Mouse (Mus musculus) erythroblast, embryonic 14.5 days (primary cell): ENCODE results near the gene Asxl1.

Experiments
- GATA1 ChIP-seq: IDR thresholded peaks from 2 replicates; pipeline ENCODE4 v1.6.1; 2012; ENCODE audit warnings: low read length, inconsistent platforms, mixed read lengths
- TAL1 ChIP-seq: IDR thresholded peaks from 3 replicates; pipeline ENCODE4 v1.6.1; 2012; ENCODE audit warnings: low read length, inconsistent platforms, mixed read lengths

DNA sequence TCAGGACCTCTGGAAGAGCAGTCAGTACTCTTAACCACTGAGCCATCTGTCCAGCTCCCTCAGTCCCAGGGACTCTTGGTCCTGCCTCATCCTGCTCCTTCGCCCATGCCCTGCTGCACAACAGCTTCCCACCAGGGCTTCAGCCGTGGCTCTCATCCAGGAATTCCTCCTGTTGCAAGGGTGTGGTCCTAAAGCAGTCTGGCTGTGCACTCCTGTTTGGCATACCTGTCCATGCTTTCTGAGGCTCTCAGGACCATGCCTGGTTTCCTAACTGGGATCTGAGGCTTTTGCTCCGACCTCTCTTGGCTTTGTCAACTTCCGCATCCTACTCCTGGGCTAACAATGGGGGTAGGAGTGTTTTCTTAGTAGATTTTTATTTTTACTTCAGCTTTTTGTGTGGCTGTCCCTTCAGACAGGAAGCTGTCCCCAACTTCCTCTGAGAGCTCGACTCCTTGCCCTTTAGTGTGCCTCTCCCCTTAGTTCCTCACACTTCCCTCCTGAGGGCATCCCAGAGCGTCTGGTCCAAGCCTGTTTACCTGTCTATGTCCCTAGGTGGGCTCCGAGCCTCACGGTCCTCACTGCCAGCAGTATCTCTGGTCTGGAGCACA lies 26.5 kb upstream of the Asxl1 start:
- TF ChIP-seq GATA1 (no peak), TAL1 (no peak)
